Mouse (Mus musculus) adrenal gland, postnatal 4 days (tissue): ENCODE data around the gene Tmem170b. TPM values are rescaled to one million over a fixed set of nuclear protein-coding genes. Genes with fewer than 3 reads are reported as not detected.

Source experiments
- total RNA-seq, 2 experiments: library from RNA; stranded (reverse); gene quantifications; 2 replicates each; pipeline ENCODE4 v1.2.3; 2021

Gene Tmem170b
- total RNA-seq, 2 experiments from 2014 or later, result 27.9 to 28.1 TPM

Other genes with a start within 250 kb of the Tmem170b start
- gene Nedd9, start 118.5 kb upstream of the Tmem170b start, total RNA-seq, result 10 to 100 TPM; 31.6 to 37.2 TPM
- 10 to 100 TPM in 1 of 2 experiments, 1 to 10 TPM in 1; 5.5 to 12.7 TPM for gene Adtrp, start 241.8 kb downstream of the Tmem170b start, total RNA-seq